In genomic region chr5:140064521-140064920, GRCm38 (mm10) we compare ENCODE assay signal across 23 mouse cellular contexts.
"Had no signal": no experiment of that assay in that cellular context is flagged by ENCODE, and none has a peak within 500 bp of the region (broad histone marks: within the 10 kb centered on the region; RNA-seq: fewer than 3 reads in every experiment).

No protein-coding gene starts in this region.

- ATAC-seq: hindbrain, postnatal 0 days; intestine, embryonic 16.5 days; liver, embryonic 12.5 days had no signal

- H3K4me3 ChIP-seq: gastrocnemius, adult 2 months; heart, embryonic 10.5 days; heart, embryonic 12.5 days; hindbrain, embryonic 13.5 days; hindbrain, embryonic 15.5 days; kidney, embryonic 15.5 days; limb, embryonic 13.5 days; limb, embryonic 15.5 days; liver, embryonic 12.5 days had no signal

- H3K4me1 ChIP-seq: heart, embryonic 10.5 days; liver, embryonic 12.5 days had no signal

- H3K27ac ChIP-seq: gastrocnemius, adult 2 months; heart, embryonic 10.5 days; hindbrain, embryonic 13.5 days; hindbrain, embryonic 15.5 days; hindbrain, postnatal 0 days; kidney, embryonic 15.5 days; limb, embryonic 13.5 days; limb, embryonic 15.5 days; liver, embryonic 12.5 days; liver, embryonic 14.5 days had no signal

- DNase-seq: gastrocnemius, postnatal 10 days; gastrocnemius, postnatal 25 days; heart, postnatal 10 days; kidney, adult 11 months; kidney, adult 2 months; kidney, adult 9 months; kidney, postnatal 10 days; kidney, postnatal 25 days; layer of hippocampus, adult 9-11 months; layer of hippocampus, postnatal 36 days; left cerebral cortex, postnatal 4 days had no signal
